Mouse (Mus musculus): Measurements from ENCODE around the gene Ralgapa2.

GRCm38 (mm10) chr2:146411904-146412303 lies 100.2 kb downstream of the Ralgapa2 start:
- TF ChIP-seq POLR2A (IDR thresholded peaks at IDR 0.05; ENCODE audit: borderline replicate concordance, extremely low read depth, low read depth, low read length) (no peak), CTCF (IDR thresholded peaks at IDR 0.05; ENCODE audit: insufficient read depth, low read length) (no peak)
